Mouse (Mus musculus) ES-CJ7 (cell line): ENCODE results near the gene A430078G23Rik.

ENCODE experiments used
- DNase-seq: peaks from one replicate; pipeline ENCODE4 v3.0.0; 2011; ENCODE audit warnings: low read depth, low spot score

The A430078G23Rik gene

GRCm38 (mm10) chr8:3348142-3348823 lies 4.9 kb upstream of the A430078G23Rik start:
- DNase-seq, result no peak

GRCm38 (mm10) chr8:3350747-3351146 lies 2.5 kb upstream of the A430078G23Rik start:
- no peak for DNase-seq

DNA sequence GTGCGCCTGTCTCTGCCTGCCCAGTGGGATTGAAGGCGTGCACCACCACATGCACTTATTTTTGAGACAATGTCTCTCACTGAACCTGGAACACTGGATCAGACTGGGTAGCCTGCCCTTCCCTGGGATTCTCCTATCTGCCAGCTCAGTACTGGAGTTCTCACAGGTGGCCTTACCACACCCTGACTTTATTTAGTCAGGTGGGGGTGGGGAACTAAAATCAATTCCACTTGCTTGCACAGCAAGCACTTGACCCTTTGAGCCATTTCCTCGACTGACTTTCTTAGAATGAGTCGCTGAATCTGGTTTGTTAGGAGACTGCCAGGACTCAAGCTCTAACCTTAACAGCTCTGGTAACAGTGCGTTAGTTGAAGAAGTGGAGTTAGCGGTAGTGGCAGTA lies 500 bp upstream of the A430078G23Rik start:
- DNase-seq, result no peak

- DNase-seq, result no peak
Observed at GRCm38 (mm10) chr8:3353811-3354442, 712 bp downstream of the A430078G23Rik start.

DNA sequence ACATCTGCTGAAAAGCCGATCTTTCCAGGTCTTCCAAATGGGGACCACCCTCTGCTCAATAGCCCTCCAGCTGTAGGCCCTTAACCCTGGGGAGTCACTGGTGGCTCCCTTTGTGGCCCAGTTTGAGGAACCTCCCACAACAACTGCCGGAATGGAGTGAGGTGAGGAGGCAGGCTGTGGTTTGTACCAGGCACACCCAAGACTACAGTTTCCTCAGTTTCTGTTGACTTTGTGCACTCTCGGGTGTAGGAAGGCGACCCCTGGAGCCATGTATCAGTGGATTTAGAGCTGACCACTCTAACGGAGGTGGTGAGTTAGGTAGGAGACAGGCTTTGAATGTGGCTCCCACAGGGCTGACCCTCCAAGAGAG lies 1.2 kb downstream of the A430078G23Rik start:
- no peak for DNase-seq

- peak; percentile 74 for DNase-seq
Observed at GRCm38 (mm10) chr8:3355586-3355985, 2.4 kb downstream of the A430078G23Rik start.

GRCm38 (mm10) chr8:3358060-3358459 lies 4.8 kb downstream of the A430078G23Rik start:
- peak; percentile 84 for DNase-seq

- no peak for DNase-seq
Observed at GRCm38 (mm10) chr8:3367086-3367485, 13.9 kb downstream of the A430078G23Rik start.

DNA sequence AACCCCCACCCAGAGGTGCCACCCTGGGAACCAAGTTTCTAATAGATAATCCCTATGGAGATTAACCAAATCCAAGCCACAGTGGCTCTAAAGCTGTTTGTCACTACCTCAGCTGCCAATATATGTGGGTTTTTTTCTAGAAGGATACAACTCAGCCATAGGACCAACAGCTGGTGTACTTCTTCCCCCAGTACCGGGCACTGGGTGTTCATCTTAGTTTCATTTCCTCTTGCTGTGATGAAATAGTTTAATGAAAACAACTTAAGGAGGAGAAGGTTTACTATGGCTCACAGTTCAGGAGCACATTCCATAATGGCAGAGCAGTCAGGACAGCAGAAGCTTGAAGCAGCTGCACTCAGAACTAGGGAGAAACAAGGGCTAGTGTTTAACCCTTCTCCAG lies 14.9 kb downstream of the A430078G23Rik start:
- DNase-seq, result no peak

DNA sequence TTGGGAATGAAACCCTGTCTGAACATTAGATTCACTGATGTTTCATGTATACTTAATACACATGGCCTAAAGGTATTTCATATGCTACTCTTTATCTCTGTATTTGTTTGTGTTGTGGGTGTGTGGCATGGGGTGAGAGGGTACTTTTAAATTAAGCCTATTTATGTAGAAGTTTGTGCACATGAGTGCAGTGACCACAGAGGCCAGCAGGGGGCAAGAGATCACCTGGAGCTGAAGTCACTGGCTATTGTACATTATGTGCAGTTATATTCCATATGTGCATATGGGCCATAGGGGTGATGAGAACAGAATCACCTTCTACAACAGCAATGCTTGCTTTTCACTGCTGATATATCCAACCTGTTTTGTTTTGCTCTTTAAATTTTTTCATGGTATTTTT lies 22.5 kb downstream of the A430078G23Rik start:
- DNase-seq, result no peak

DNA sequence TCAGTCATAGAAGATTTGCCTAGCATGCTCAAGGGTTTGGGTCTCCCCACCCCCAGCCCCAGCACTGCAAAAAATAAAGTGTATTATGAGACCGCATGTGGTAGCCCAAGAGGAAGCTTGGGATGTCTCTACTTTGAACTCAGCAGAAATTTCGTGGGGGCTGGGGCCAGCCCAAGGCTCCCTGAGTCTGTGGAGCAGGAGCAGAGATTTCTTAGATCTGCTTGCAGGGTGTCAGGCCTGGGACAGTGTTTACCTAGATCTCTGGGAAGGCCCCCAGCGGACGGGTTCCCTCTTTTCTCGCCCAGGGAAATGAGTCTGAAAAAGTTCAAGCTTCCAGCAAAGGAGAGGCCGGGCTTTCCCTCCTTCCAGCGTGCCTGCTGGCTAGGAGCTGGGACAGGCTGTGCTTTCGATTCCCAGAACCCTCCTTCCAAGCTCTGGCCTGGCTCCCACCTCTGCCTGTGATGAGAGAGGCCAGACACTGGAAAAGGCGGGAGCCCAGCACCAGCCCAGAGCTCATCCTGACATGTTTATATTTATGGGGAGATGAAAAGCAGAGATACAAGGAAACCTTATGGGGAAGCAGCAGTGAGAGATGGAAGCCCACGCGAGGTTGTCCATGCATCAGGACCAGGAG lies 23.5 kb downstream of the A430078G23Rik start:
- no peak for DNase-seq

DNA sequence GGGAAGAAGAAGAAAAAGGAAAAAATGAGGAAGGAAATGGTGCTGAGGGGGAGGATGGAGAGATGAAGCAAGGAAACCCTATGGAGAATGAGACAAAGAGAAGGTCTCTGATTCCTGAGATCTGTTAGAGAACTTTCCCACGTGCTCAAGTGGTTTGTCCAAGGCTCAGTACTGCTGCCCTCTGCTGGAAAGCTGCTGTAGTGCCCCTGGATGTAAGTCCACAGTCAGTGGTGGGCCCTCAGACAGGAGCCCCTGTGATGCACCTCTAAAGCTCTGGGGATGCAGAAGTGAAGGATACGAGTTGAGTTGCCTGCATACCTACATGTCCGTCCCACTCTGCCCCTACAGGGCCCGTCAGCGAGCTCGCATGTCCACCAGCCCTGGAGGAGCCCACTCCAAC lies 34.1 kb downstream of the A430078G23Rik start:
- DNase-seq, result peak; percentile 92

DNA sequence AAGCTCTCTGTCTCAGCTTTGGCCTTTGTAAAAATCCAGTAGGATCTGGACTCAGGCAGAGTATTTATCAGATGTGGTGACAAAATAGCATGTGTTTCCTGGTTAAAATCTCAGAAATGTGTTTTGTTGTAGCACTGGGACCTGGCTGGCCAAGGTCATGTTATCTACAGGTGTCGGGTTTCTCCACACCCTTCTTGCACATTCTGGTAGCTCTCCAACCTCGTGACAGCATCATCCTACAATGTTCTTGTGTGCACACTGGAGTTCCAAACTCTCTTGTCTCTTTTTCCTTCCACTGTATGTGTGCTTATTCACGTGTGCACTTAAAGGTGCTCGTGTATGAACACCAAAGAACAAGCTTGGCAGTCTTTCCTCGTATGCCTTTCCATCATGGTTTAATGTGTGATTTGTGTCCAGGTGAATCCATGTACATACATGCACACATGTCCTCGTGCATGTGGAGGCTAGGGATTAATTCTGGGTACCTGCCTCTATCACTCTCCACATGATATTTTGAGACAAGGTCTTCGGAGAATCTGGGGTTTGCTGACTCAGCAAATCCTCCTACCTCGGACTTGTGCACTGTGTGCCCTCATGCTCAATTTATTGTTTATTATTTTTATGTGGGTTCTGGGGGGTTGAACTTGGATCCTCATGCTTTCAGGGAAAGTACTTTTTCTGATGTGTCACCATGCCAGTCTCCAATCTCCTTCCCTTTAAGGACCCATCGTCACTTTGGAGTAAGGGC lies 35.5 kb downstream of the A430078G23Rik start:
- no peak for DNase-seq

GRCm38 (mm10) chr8:3389506-3389905 lies 36.3 kb downstream of the A430078G23Rik start:
- DNase-seq, result no peak

- DNase-seq, result no peak
Observed at GRCm38 (mm10) chr8:3392293-3392692, 39.1 kb downstream of the A430078G23Rik start.

DNA sequence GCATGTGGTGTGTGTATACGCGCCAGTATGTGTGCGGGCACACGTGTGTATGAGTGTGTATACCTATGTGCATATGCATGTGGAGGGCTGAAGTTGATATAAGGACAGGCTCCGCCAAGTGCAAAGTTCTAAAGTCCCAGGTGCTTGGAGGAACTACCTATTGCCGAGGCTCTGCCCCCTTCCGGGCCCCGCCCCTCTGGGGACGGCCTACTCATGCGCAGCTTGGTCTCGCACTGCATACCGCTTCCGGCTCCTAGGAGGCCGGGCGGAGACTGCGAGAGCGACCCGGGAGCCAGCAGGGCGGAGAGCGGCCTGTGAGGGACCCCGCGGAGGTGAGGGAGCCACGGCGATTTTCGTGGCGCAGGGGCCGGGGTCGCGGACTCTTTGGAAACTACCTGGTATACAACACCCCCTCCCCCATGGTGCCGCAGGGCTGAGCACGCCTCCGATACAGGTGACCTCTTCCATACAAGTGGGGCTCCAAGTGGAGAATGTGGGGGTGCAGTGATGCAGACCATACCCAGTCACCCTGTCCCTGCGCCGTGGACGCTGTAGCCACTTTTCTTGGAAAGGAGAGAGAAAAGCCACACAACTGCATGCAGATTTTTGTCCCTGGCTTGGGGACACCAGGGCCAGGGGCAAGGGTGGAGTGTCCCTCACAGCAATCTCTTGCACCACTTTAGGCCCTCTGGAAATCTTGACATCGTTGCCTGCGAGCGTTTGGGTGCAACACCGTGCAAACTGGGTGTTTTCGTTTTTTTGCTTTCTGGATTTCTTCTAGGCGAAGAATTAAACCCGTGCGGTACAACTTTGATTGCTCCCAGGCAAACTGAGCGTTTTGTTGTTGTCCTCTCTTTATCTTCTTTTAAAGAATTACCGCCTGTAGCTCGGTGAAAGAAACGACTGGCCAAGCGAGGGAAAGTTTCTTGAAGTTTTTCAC lies 39.8 kb downstream of the A430078G23Rik start, which contains the start of gene Arhgef18:
Arhgef18 (plus strand) TSS at position 236 of the 940 bp plus-strand sequence.
- peak; percentile 90 for DNase-seq

- DNase-seq, result peak; percentile 81
Observed at GRCm38 (mm10) chr8:3394600-3394999, 41.4 kb downstream of the A430078G23Rik start.

- peak; percentile 95 for DNase-seq
Observed at GRCm38 (mm10) chr8:3395246-3395645, 42.0 kb downstream of the A430078G23Rik start.

DNA sequence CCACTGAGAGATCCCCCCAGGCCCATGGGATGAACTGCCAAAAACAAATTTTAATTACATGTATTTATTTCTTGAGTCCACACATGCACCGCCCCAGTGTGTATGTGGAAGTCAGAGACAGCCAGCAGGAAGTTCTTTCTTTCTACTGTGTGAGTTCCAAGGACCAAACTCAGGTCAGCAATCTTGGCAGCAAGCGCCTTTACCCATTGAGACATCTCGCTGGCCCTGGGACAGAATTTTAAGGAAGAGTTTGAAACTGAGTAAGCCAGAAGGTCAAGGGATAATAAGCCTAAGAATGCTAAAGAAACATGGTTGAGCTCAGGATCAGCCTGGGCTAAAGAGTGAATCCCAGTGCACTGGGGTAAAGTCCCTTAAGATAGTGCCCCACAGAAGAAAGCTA lies 44.4 kb downstream of the A430078G23Rik start:
- DNase-seq, result no peak

- DNase-seq, result peak; percentile 86
Observed at GRCm38 (mm10) chr8:3400509-3400908, 47.3 kb downstream of the A430078G23Rik start.

- DNase-seq, result no peak
Observed at GRCm38 (mm10) chr8:3407417-3407816, 54.2 kb downstream of the A430078G23Rik start.
